Mouse (Mus musculus): Measurements from ENCODE around the gene Sgpp1. TPM values are rescaled to one million over a fixed set of nuclear protein-coding genes. Genes with fewer than 3 reads are reported as not detected.

The Sgpp1 gene
- polyA plus RNA-seq, 2 experiments = 9.2 to 17.7 TPM

DNA sequence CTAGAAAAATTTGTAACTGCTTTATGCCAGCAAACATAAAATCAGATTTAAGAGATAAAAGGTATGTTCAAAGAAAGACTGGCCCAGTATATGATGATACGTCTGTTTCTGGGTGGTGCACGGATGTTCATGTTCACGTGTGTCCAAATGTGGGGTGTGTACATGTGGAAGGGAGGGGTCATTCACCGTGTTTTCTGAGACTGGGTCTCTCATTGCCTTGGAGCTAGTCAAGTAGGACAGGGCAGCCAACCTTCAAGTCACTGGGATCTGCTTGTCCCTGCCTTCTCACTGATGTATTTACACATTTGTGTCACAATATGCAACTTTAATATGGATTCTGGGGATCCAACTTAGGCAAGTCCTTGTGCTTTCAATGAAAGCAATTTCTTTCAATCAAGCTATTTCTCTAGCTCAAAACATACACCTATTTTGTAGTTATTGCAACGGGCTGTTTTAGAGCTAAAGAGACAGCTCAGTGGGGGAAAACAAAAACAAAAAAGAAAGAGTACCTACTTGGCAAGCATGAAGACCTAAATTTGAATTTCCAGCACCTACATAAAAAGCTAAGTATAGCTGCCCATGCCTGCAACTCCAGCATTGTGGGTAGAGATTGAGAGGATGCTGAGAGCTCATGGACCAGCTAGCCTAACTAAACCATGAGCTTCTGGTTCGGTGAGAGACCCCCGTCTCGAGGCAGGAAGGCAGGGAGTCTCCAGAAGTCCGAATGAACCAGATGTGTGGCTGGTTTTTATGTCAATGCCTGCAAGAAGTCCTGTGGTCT is 24.7 kb downstream of the Sgpp1 start:
- H3K4me2 ChIP-seq (ENCODE audit: low read depth) = no peak overlapping the region
- no peaks in the 10 kb centered on the region for H3K9me3 ChIP-seq (ENCODE audit: control insufficient read depth, low read length)
- no peak overlapping the region for H3K4me3 ChIP-seq (ENCODE audit: insufficient read depth in 1 of 2, low read depth in 2 of 2, low read length in 2 of 2)
- DNase-seq (ENCODE audit: low read depth in 3 of 3, low spot score in 3 of 3) = no peak
- WGBS (ENCODE audit: insufficient replicate concordance) = 72% methylated on average over 9 of the region's 9 CpGs
- no peak for ATAC-seq (ENCODE audit: insufficient read depth)
- H3K4me1 ChIP-seq (replicated peaks; ENCODE audit: control insufficient read depth in 2 of 2, insufficient read depth in 2 of 2, low read length in 1 of 2) = peaks cover 0 to 3% of the 10 kb centered on the region in 2 experiments; a peak in 2 of 4 replicates
- no peak overlapping the region for H3K27ac ChIP-seq
- TF ChIP-seq CTCF (IDR thresholded peaks at IDR 0.05; ENCODE audit: low read depth) (no peak), EP300 (IDR thresholded peaks at IDR 0.05; ENCODE audit: low read depth) (no peak)
- no peaks in the 10 kb centered on the region for H3K27me3 ChIP-seq (ENCODE audit: control insufficient read depth, insufficient read depth, low read length)
- H3K9ac ChIP-seq (replicated peaks) = no peak overlapping the region
- H3K36me3 ChIP-seq (replicated peaks; ENCODE audit: control insufficient read depth, insufficient read depth, low read depth) = no peaks in the 10 kb centered on the region

DNA sequence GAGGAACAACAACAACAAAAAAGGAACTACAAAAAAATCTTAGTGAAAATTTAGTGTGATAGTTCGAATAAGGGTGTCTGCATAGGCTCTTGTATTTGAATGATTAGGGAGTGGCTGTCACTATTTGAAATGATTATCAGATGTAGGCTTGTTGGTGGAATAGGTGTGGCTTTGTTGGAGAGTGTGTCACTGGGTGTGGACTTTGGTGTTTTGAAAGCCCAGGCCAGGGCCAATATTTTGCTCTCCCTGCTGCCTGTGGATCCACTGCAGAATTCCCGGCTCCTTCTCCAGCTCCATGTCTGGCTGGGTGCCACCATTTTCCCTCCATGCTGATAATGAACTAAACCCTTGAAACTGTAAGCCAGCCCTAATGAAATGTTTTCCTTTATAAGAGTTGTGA is 26.0 kb downstream of the Sgpp1 start:
- no peak overlapping the region for H3K4me2 ChIP-seq (ENCODE audit: low read depth)
- H3K27me3 ChIP-seq (ENCODE audit: control insufficient read depth, insufficient read depth, low read length) = no peaks in the 10 kb centered on the region
- no peaks in the 10 kb centered on the region for H3K9me3 ChIP-seq (ENCODE audit: control insufficient read depth, low read length)
- 53% methylated on average over 2 of the region's 2 CpGs for WGBS (ENCODE audit: insufficient replicate concordance)
- H3K9ac ChIP-seq (replicated peaks) = no peak overlapping the region
- H3K36me3 ChIP-seq (replicated peaks; ENCODE audit: control insufficient read depth, insufficient read depth, low read depth) = no peaks in the 10 kb centered on the region
- H3K4me1 ChIP-seq (replicated peaks; ENCODE audit: control insufficient read depth in 2 of 2, insufficient read depth in 2 of 2, low read length in 1 of 2) = peaks cover 0 to 3% of the 10 kb centered on the region in 2 experiments; a peak in 2 of 4 replicates
- DNase-seq (ENCODE audit: low read depth in 3 of 3, low spot score in 3 of 3) (no peak), ATAC-seq (ENCODE audit: insufficient read depth) (no peak)
- no peak overlapping the region for H3K4me3 ChIP-seq (ENCODE audit: insufficient read depth in 1 of 2, low read depth in 2 of 2, low read length in 2 of 2)
- no peak overlapping the region for H3K27ac ChIP-seq
- TF ChIP-seq EP300 (IDR thresholded peaks at IDR 0.05; ENCODE audit: low read depth) = no peak
- TF ChIP-seq CTCF (IDR thresholded peaks at IDR 0.05; ENCODE audit: low read depth) = no peak

DNA sequence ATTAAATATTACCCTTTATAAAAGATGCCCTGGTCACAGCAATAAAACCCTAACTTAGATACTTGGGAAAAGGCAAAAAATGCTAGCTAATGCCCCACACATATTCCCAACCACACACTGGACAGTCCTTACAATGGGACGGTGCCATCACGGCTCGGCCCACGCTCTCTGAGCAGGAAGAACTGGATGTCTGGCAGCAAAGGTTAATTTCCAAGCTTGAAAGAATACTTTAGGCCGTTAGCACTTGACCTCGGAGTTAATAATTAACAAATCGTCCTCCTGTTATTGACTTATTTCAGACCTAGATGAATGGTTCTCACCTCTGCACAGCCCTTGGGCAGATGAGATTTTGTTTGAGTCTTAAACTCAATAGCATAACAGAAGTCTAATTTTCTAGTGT is 28.9 kb downstream of the Sgpp1 start:
- TF ChIP-seq EP300 (IDR thresholded peaks at IDR 0.05; ENCODE audit: low read depth) = no peak
- no peak for TF ChIP-seq CTCF (IDR thresholded peaks at IDR 0.05; ENCODE audit: low read depth)
- Histone ChIP-seq H3K36me3 (replicated peaks; ENCODE audit: control insufficient read depth, insufficient read depth, low read depth) (no peaks in the 10 kb centered on the region), H3K27ac (no peak overlapping the region), H3K9ac (replicated peaks) (no peak overlapping the region), H3K9me3 (ENCODE audit: control insufficient read depth, low read length) (no peaks in the 10 kb centered on the region), H3K4me3 (ENCODE audit: insufficient read depth in 1 of 2, low read depth in 2 of 2, low read length in 2 of 2) (no peak overlapping the region), H3K4me2 (ENCODE audit: low read depth) (no peak overlapping the region), H3K27me3 (ENCODE audit: control insufficient read depth, insufficient read depth, low read length) (no peaks in the 10 kb centered on the region), H3K4me1 (replicated peaks; ENCODE audit: control insufficient read depth in 2 of 2, insufficient read depth in 2 of 2, low read length in 1 of 2) (peaks cover 0 to 3% of the 10 kb centered on the region in 2 experiments; a peak in 2 of 4 replicates)
- WGBS (ENCODE audit: insufficient replicate concordance) = 70% methylated on average over 7 of the region's 7 CpGs
- ATAC-seq (ENCODE audit: insufficient read depth) = no peak
- no peak for DNase-seq (ENCODE audit: low read depth in 3 of 3, low spot score in 3 of 3)

DNA sequence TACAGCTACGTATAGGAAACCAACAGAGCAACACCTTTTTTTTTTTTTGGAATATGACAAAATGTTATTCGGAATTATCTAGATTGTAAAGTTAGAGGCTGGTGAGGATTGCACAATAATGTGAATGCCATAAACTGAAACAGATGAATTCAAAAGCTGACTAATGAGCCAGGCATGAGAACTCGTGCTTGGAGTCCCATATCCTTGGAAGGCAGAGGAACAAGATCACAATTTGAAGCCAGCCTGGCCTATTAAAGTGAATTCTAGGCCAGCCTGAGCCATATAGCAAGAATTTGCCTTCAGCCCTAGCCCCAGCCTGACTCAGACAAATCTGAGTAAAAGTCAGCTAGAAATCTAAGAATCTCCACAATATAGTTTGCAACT is 32.8 kb downstream of the Sgpp1 start:
- Histone ChIP-seq H3K27ac (no peak overlapping the region), H3K27me3 (ENCODE audit: control insufficient read depth, insufficient read depth, low read length) (no peaks in the 10 kb centered on the region), H3K4me2 (ENCODE audit: low read depth) (no peak overlapping the region), H3K36me3 (replicated peaks; ENCODE audit: control insufficient read depth, insufficient read depth, low read depth) (no peaks in the 10 kb centered on the region), H3K9me3 (ENCODE audit: control insufficient read depth, low read length) (peaks cover 3% of the 10 kb centered on the region), H3K4me1 (replicated peaks; ENCODE audit: control insufficient read depth in 2 of 2, insufficient read depth in 2 of 2, low read length in 1 of 2) (peaks cover 2 to 6% of the 10 kb centered on the region in 2 experiments; a peak in 2 of 4 replicates), H3K9ac (replicated peaks) (no peak overlapping the region), H3K4me3 (ENCODE audit: insufficient read depth in 1 of 2, low read depth in 2 of 2, low read length in 2 of 2) (no peak overlapping the region)
- TF ChIP-seq CTCF (IDR thresholded peaks at IDR 0.05; ENCODE audit: low read depth) = no peak
- TF ChIP-seq EP300 (IDR thresholded peaks at IDR 0.05; ENCODE audit: low read depth) = no peak
- 66% methylated on average over 3 of the region's 3 CpGs for WGBS (ENCODE audit: insufficient replicate concordance)
- DNase-seq (ENCODE audit: low read depth in 3 of 3, low spot score in 3 of 3) (no peak), ATAC-seq (ENCODE audit: insufficient read depth) (no peak)

DNA sequence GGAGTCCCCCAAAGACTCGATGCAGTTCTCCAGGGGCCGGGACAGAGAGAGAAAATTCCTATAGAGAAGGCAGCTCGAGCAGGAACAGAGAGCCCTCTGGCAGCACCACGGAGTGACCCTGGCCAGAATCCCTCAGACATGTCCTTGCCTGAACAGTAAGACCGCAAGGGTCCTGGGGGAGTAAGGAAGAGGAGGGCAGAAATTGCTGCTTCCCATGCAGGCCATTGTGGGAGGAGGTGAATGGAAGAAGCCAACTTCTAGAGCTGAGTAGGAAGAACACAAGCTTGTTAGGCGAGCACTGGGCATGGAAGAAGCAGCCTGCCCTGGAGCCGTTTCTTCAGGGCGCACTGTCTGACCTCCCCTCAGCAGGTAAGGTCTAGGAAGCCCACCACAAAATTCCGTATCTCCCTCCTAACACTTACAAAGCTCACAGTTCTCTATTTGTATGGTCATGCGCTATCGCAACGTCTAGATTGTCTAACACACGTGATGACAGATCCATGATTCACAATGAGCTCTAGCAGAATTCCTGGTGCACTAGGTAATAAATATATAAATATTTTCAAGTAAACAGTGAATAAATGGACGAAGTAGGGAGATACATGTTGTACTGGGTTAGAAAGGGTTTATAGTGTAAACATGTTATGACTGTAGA is 33.3 kb downstream of the Sgpp1 start:
- Histone ChIP-seq H3K4me1 (replicated peaks; ENCODE audit: control insufficient read depth in 2 of 2, insufficient read depth in 2 of 2, low read length in 1 of 2) (peaks cover 2 to 6% of the 10 kb centered on the region in 2 experiments; a peak in 2 of 4 replicates), H3K4me2 (ENCODE audit: low read depth) (no peak overlapping the region), H3K27me3 (ENCODE audit: control insufficient read depth, insufficient read depth, low read length) (no peaks in the 10 kb centered on the region), H3K4me3 (ENCODE audit: insufficient read depth in 1 of 2, low read depth in 2 of 2, low read length in 2 of 2) (no peak overlapping the region), H3K9me3 (ENCODE audit: control insufficient read depth, low read length) (peaks cover 3% of the 10 kb centered on the region), H3K9ac (replicated peaks) (no peak overlapping the region), H3K27ac (no peak overlapping the region), H3K36me3 (replicated peaks; ENCODE audit: control insufficient read depth, insufficient read depth, low read depth) (no peaks in the 10 kb centered on the region)
- no peak for ATAC-seq (ENCODE audit: insufficient read depth)
- WGBS (ENCODE audit: insufficient replicate concordance) = 63% methylated on average over 14 of the region's 14 CpGs
- DNase-seq (ENCODE audit: low read depth in 3 of 3, low spot score in 3 of 3) = no peak
- TF ChIP-seq CTCF (IDR thresholded peaks at IDR 0.05; ENCODE audit: low read depth) (no peak), EP300 (IDR thresholded peaks at IDR 0.05; ENCODE audit: low read depth) (no peak)

All from liver, embryonic 14.5 days (tissue).